Mouse (Mus musculus) spleen, adult 2 months (tissue): ENCODE measurements around the gene Dnajc30.

ENCODE experiments used
- CTCF ChIP-seq: fragments of 200-500 bp; IDR thresholded peaks from 2 replicates; pipeline ENCODE4 v1.5.1; 2011; ENCODE audit warnings: mild to moderate bottlenecking, inconsistent platforms; ENCODE audit not compliant: insufficient read depth, insufficient read length, insufficient replicate concordance; ENCODE audit errors: extremely low read depth
- POLR2A ChIP-seq: fragments of 200-500 bp; IDR thresholded peaks from 2 replicates; pipeline ENCODE4 v1.6.1; 2011; ENCODE audit warnings: low read depth, low read length, inconsistent platforms

DNA sequence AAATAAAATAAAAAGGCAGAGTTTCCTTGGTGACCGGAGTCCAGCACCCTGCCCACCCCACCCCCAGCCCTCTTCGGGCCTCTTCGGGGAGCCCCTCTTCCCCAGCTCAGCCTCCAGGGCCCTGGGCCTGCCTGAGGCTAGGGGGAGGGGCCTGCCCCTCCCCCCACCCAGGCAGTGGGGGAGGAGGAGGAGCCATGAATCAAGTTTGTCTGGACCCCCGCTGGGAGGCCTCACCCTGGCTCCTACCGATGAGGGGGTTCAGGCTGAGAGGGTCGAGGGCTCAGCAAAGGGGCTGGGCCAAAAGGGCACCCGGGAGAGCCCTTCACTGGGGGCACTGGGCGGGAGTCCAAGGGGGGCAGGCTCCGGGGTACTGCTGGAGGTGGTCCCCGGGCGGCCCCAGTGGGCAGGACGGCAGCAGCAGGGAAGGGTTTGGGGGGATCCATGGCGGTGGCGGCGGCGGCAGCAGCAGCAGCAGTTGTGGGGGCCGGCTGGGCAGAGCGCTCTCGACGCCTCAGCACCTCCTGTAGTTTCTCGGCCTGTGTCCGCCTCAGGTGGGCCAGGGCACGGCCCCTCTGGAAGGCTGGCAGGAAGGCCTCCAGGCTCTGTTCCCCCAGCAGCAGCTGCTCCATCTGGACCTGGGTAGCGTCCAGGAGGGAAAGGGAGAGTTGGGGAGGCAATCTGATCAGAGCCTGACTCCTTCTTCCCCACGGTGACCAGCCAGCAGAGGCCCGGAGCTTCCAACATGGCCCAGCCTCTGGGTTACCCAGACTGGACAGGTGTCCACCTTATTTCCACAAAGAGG, 9.5 kb downstream of the Dnajc30 start:
- TF ChIP-seq CTCF, result no peak
- no peak for TF ChIP-seq POLR2A
